Mouse (Mus musculus): Measurements from ENCODE around the gene Lurap1l. TPM values are rescaled to one million over a fixed set of nuclear protein-coding genes. Genes with fewer than 3 reads are reported as not detected.

Lurap1l gene
- polyA plus RNA-seq, 2 experiments, result 1.5 to 4.5 TPM

GRCm38 (mm10) chr4:80944605-80945004, 34.2 kb downstream of the Lurap1l start:
- TF ChIP-seq CTCF (IDR thresholded peaks at IDR 0.05; ENCODE audit: low read depth), result no peak
- no peak for TF ChIP-seq EP300 (IDR thresholded peaks at IDR 0.05; ENCODE audit: low read depth)
- H3K4me3 ChIP-seq (ENCODE audit: insufficient read depth in 1 of 2, low read depth in 2 of 2, low read length in 2 of 2), result no peak overlapping the region
- no peak overlapping the region for H3K9ac ChIP-seq (replicated peaks)
- DNase-seq (ENCODE audit: low read depth in 3 of 3, low spot score in 3 of 3) (no peak), ATAC-seq (ENCODE audit: insufficient read depth) (no peak)
- H3K9me3 ChIP-seq (ENCODE audit: control insufficient read depth, low read length), result no peaks in the 10 kb centered on the region
- H3K27ac ChIP-seq, result no peak overlapping the region
- no peaks in the 10 kb centered on the region for H3K27me3 ChIP-seq (ENCODE audit: control insufficient read depth, insufficient read depth, low read length)
- no peak overlapping the region for H3K4me2 ChIP-seq (ENCODE audit: low read depth)
- no peaks in the 10 kb centered on the region for H3K4me1 ChIP-seq (replicated peaks; ENCODE audit: control insufficient read depth in 2 of 2, insufficient read depth in 2 of 2, low read length in 1 of 2)
- no peaks in the 10 kb centered on the region for H3K36me3 ChIP-seq (replicated peaks; ENCODE audit: control insufficient read depth, insufficient read depth, low read depth)

GRCm38 (mm10) chr4:80949110-80949509, 38.7 kb downstream of the Lurap1l start:
- Histone ChIP-seq H3K27ac (no peak overlapping the region), H3K9me3 (ENCODE audit: control insufficient read depth, low read length) (no peaks in the 10 kb centered on the region), H3K9ac (replicated peaks) (no peak overlapping the region), H3K27me3 (ENCODE audit: control insufficient read depth, insufficient read depth, low read length) (no peaks in the 10 kb centered on the region), H3K4me1 (replicated peaks; ENCODE audit: control insufficient read depth in 2 of 2, insufficient read depth in 2 of 2, low read length in 1 of 2) (peaks cover 0 to 4% of the 10 kb centered on the region in 2 experiments; a peak in 1 of 4 replicates), H3K36me3 (replicated peaks; ENCODE audit: control insufficient read depth, insufficient read depth, low read depth) (no peaks in the 10 kb centered on the region), H3K4me3 (ENCODE audit: insufficient read depth in 1 of 2, low read depth in 2 of 2, low read length in 2 of 2) (no peak overlapping the region), H3K4me2 (ENCODE audit: low read depth) (no peak overlapping the region)
- no peak for ATAC-seq (ENCODE audit: insufficient read depth)
- TF ChIP-seq CTCF (IDR thresholded peaks at IDR 0.05; ENCODE audit: low read depth) (no peak), EP300 (IDR thresholded peaks at IDR 0.05; ENCODE audit: low read depth) (no peak)
- no peak for DNase-seq (ENCODE audit: low read depth in 3 of 3, low spot score in 3 of 3)

DNA sequence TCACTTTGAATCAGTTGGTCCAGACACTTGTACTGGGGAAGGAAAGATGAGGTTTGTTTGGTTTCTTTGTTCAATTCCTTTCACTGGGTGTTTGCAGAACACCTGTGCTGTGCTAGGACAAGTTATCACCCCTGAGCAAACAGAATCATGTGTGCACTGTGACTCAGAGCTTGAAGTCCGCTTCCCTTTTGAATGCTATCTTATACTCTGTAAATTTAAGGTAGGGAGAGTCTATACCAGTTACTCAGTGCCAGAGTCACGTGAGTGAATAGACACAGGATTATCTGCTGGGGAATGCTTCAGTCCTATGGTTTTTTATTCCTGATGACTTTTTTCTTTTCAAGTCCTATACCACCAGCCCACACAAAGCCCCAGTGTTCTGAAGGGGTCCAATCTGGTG, 39.3 kb downstream of the Lurap1l start:
- DNase-seq (ENCODE audit: low read depth in 3 of 3, low spot score in 3 of 3), result peak in 2 of 3 experiments; percentile 20 to 23
- H3K4me3 ChIP-seq (ENCODE audit: insufficient read depth in 1 of 2, low read depth in 2 of 2, low read length in 2 of 2), result no peak overlapping the region
- TF ChIP-seq EP300 (IDR thresholded peaks at IDR 0.05; ENCODE audit: low read depth), result no peak
- no peak for TF ChIP-seq CTCF (IDR thresholded peaks at IDR 0.05; ENCODE audit: low read depth)
- H3K4me1 ChIP-seq (replicated peaks; ENCODE audit: control insufficient read depth in 2 of 2, insufficient read depth in 2 of 2, low read length in 1 of 2), result peaks cover 0 to 4% of the 10 kb centered on the region in 2 experiments; a peak in 1 of 4 replicates
- ATAC-seq (ENCODE audit: insufficient read depth), result peak; percentile 73
- no peaks in the 10 kb centered on the region for H3K36me3 ChIP-seq (replicated peaks; ENCODE audit: control insufficient read depth, insufficient read depth, low read depth)
- WGBS (ENCODE audit: insufficient replicate concordance), result 40% methylated on average over 2 of the region's 2 CpGs
- H3K9me3 ChIP-seq (ENCODE audit: control insufficient read depth, low read length), result no peaks in the 10 kb centered on the region
- no peaks in the 10 kb centered on the region for H3K27me3 ChIP-seq (ENCODE audit: control insufficient read depth, insufficient read depth, low read length)
- H3K9ac ChIP-seq (replicated peaks), result no peak overlapping the region
- H3K27ac ChIP-seq, result no peak overlapping the region
- peak overlapping the region; percentile 20; the same call in 1 of the 2 replicates for H3K4me2 ChIP-seq (ENCODE audit: low read depth)

- DNase-seq (ENCODE audit: low read depth in 3 of 3, low spot score in 3 of 3) (no peak), ATAC-seq (ENCODE audit: insufficient read depth) (no peak)
Measured at GRCm38 (mm10) chr4:80950280-80950781, 39.9 kb downstream of the Lurap1l start.

GRCm38 (mm10) chr4:80952653-80953052, 42.2 kb downstream of the Lurap1l start:
- H3K4me3 ChIP-seq (ENCODE audit: insufficient read depth in 1 of 2, low read depth in 2 of 2, low read length in 2 of 2), result no peak overlapping the region
- H3K27ac ChIP-seq, result no peak overlapping the region
- WGBS (ENCODE audit: insufficient replicate concordance), result 40% methylated on average over 1 of the region's 1 CpGs
- no peak overlapping the region for H3K4me2 ChIP-seq (ENCODE audit: low read depth)
- DNase-seq (ENCODE audit: low read depth in 3 of 3, low spot score in 3 of 3), result no peak
- ATAC-seq (ENCODE audit: insufficient read depth), result no peak
- H3K9me3 ChIP-seq (ENCODE audit: control insufficient read depth, low read length), result no peaks in the 10 kb centered on the region
- H3K4me1 ChIP-seq (replicated peaks; ENCODE audit: control insufficient read depth in 2 of 2, insufficient read depth in 2 of 2, low read length in 1 of 2), result peaks cover 0 to 4% of the 10 kb centered on the region in 2 experiments; a peak in 1 of 4 replicates
- H3K36me3 ChIP-seq (replicated peaks; ENCODE audit: control insufficient read depth, insufficient read depth, low read depth), result no peaks in the 10 kb centered on the region
- no peaks in the 10 kb centered on the region for H3K27me3 ChIP-seq (ENCODE audit: control insufficient read depth, insufficient read depth, low read length)
- no peak overlapping the region for H3K9ac ChIP-seq (replicated peaks)
- TF ChIP-seq EP300 (IDR thresholded peaks at IDR 0.05; ENCODE audit: low read depth) (no peak), CTCF (IDR thresholded peaks at IDR 0.05; ENCODE audit: low read depth) (no peak)

More at GRCm38 (mm10) chr4:80950280-80950781, 39.9 kb downstream of the Lurap1l start:
- no peaks in the 10 kb centered on the region for H3K27me3 ChIP-seq (ENCODE audit: control insufficient read depth, insufficient read depth, low read length)
- peaks cover 0 to 4% of the 10 kb centered on the region in 2 experiments; a peak in 1 of 4 replicates for H3K4me1 ChIP-seq (replicated peaks; ENCODE audit: control insufficient read depth in 2 of 2, insufficient read depth in 2 of 2, low read length in 1 of 2)
- no peak overlapping the region for H3K4me3 ChIP-seq (ENCODE audit: insufficient read depth in 1 of 2, low read depth in 2 of 2, low read length in 2 of 2)
- no peaks in the 10 kb centered on the region for H3K9me3 ChIP-seq (ENCODE audit: control insufficient read depth, low read length)
- WGBS (ENCODE audit: insufficient replicate concordance), result 38% methylated on average over 8 of the region's 8 CpGs
- TF ChIP-seq CTCF (IDR thresholded peaks at IDR 0.05; ENCODE audit: low read depth), result no peak
- TF ChIP-seq EP300 (IDR thresholded peaks at IDR 0.05; ENCODE audit: low read depth), result no peak
- 0 out of 2 replicates have a peak overlapping the region, but pooled peaks have one; percentile 20 for H3K4me2 ChIP-seq (ENCODE audit: low read depth)
- no peak overlapping the region for H3K9ac ChIP-seq (replicated peaks)
- H3K36me3 ChIP-seq (replicated peaks; ENCODE audit: control insufficient read depth, insufficient read depth, low read depth), result no peaks in the 10 kb centered on the region
- H3K27ac ChIP-seq, result no peak overlapping the region
